Mouse (Mus musculus) spleen, adult 2 months (tissue): ENCODE results near the gene Vhl.

Source experiments
- CTCF ChIP-seq: fragments of 200-500 bp; IDR thresholded peaks from 2 replicates; pipeline ENCODE4 v1.5.1; 2011; ENCODE audit warnings: mild to moderate bottlenecking, inconsistent platforms; ENCODE audit not compliant: insufficient read depth, insufficient read length, insufficient replicate concordance; ENCODE audit errors: extremely low read depth
- POLR2A ChIP-seq: fragments of 200-500 bp; IDR thresholded peaks from 2 replicates; pipeline ENCODE4 v1.6.1; 2011; ENCODE audit warnings: low read depth, low read length, inconsistent platforms

DNA sequence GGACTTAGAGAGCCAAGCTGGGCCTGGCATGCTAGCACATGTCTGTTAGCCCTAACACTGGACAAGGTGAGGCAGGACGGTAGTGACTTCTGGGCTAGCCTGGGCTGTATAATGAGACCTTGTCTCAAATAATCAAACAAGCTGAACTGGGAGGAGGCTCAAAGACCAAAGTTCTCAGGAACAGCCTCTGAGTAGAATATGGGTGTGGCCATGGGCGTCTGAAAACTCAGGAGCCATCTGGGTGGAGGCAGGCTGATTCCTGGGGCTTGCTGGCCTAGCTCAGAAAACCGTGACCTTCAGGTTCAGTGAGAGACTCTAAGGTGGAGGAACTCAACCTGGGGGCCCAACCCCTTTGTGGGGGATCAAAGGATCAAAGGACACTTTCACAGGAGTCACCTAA, 27.9 kb downstream of the Vhl start:
- TF ChIP-seq CTCF, result no peak
- no peak for TF ChIP-seq POLR2A
